Mouse (Mus musculus) neural tube, embryonic 12.5 days (tissue): ENCODE measurements around the gene Kif26b. TPM values are rescaled to one million over a fixed set of nuclear protein-coding genes. Genes with fewer than 3 reads are reported as not detected.

Experiments
- ATAC-seq: fragments of 200-750 bp; cut with Nextera tagmentation; 2 replicates; pipeline ENCODE4 v1.8.0; 2017; ENCODE audit warnings: low read depth, mild to moderate bottlenecking, moderate TSS enrichment, moderate library complexity; ENCODE audit not compliant: low FRiP score
- H3K27ac ChIP-seq: fragments of 300-500 bp; sonication (generic); 2 replicates; pipeline ENCODE4 v1.5.1; 2016
- H3K27me3 ChIP-seq: fragments of 300-500 bp; sonication (generic); replicated peaks from 2 replicates; pipeline ENCODE4 v1.6.1; 2016; ENCODE audit warnings: mild to moderate bottlenecking
- H3K36me3 ChIP-seq: fragments of 300-500 bp; sonication (generic); 2 replicates; pipeline ENCODE4 v1.6.1; 2016; ENCODE audit warnings: mild to moderate bottlenecking
- H3K4me1 ChIP-seq: fragments of 300-500 bp; sonication (generic); 2 replicates; pipeline ENCODE4 v1.6.1; 2016
- H3K4me2 ChIP-seq: fragments of 300-500 bp; sonication (generic); replicated peaks from 2 replicates; pipeline ENCODE4 v1.6.1; 2016; ENCODE audit warnings: mild to moderate bottlenecking
- H3K4me3 ChIP-seq: fragments of 300-500 bp; sonication (generic); 2 replicates; pipeline ENCODE4 v1.5.1; 2016
- H3K9ac ChIP-seq: fragments of 300-500 bp; sonication (generic); 2 replicates; pipeline ENCODE4 v1.6.1; 2016; ENCODE audit warnings: mild to moderate bottlenecking
- H3K9me3 ChIP-seq: fragments of 300-500 bp; sonication (generic); 2 replicates; pipeline ENCODE4 v1.6.1; 2016; ENCODE audit warnings: mild to moderate bottlenecking
- WGBS: fragments of 180-500 bp; shearing (Covaris S2); methylation state at CpG from one replicate; pipeline ENCODE4 v1.1.7; 2016; 5-methylcytosine and 5-hydroxymethylcytosine counted together
- polyA plus RNA-seq: library from polyadenylated mRNA; unstranded; fragments of >200 nt; fragmentation: Nextera tagmentation; extraction: Ambion mirVana; gene quantifications from 2 replicates; pipeline ENCODE4 v1.2.1, GENCODE M21; 2016

Gene Kif26b
- polyA plus RNA-seq, 1 experiment from 2014 or later = 12.6 TPM

GRCm38 (mm10) chr1:178936457-178936856 lies 407.5 kb downstream of the Kif26b start:
- Histone ChIP-seq H3K9me3 (no peaks in the 10 kb centered on the region), H3K4me2 (no peak overlapping the region), H3K4me3 (no peak overlapping the region), H3K27me3 (no peaks in the 10 kb centered on the region), H3K36me3 (peaks cover 15% of the 10 kb centered on the region; the same call in 1 of the 2 replicates), H3K9ac (no peak overlapping the region), H3K4me1 (peaks cover 6% of the 10 kb centered on the region; the same call in 1 of the 2 replicates), H3K27ac (no peak overlapping the region)
- no peak for ATAC-seq
- WGBS = 71% methylated on average over 4 of the region's 4 CpGs

- 89% methylated on average over 2 of the region's 2 CpGs for WGBS
- H3K9me3 ChIP-seq = no peaks in the 10 kb centered on the region
- no peak overlapping the region for H3K4me2 ChIP-seq
Observed at GRCm38 (mm10) chr1:178936976-178937375, 408.1 kb downstream of the Kif26b start.

GRCm38 (mm10) chr1:178940353-178940752 lies 411.4 kb downstream of the Kif26b start:
- no peaks in the 10 kb centered on the region for H3K36me3 ChIP-seq
- H3K27me3 ChIP-seq = no peaks in the 10 kb centered on the region
- H3K4me2 ChIP-seq = no peak overlapping the region
- H3K4me3 ChIP-seq = no peak overlapping the region
- no peak for ATAC-seq
- no peak overlapping the region for H3K9ac ChIP-seq
- H3K27ac ChIP-seq = no peak overlapping the region
- peaks cover 17% of the 10 kb centered on the region; the same call in 1 of the 2 replicates for H3K4me1 ChIP-seq
- H3K9me3 ChIP-seq = no peaks in the 10 kb centered on the region
- WGBS = 79% methylated on average over 4 of the region's 4 CpGs

More at GRCm38 (mm10) chr1:178936976-178937375, 408.1 kb downstream of the Kif26b start:
- Histone ChIP-seq H3K36me3 (peaks cover 9% of the 10 kb centered on the region; the same call in 1 of the 2 replicates), H3K4me3 (no peak overlapping the region), H3K9ac (no peak overlapping the region), H3K4me1 (peaks cover 9% of the 10 kb centered on the region; the same call in 1 of the 2 replicates), H3K27me3 (no peaks in the 10 kb centered on the region), H3K27ac (no peak overlapping the region)
- no peak for ATAC-seq

GRCm38 (mm10) chr1:178942251-178942963 lies 413.5 kb downstream of the Kif26b start:
- no peak overlapping the region for H3K27ac ChIP-seq
- H3K9ac ChIP-seq = no peak overlapping the region
- H3K4me2 ChIP-seq = no peak overlapping the region
- H3K36me3 ChIP-seq = no peaks in the 10 kb centered on the region
- WGBS = 48% methylated on average over 7 of the region's 7 CpGs
- H3K27me3 ChIP-seq = no peaks in the 10 kb centered on the region
- H3K9me3 ChIP-seq = no peaks in the 10 kb centered on the region
- H3K4me1 ChIP-seq = peaks cover 14% of the 10 kb centered on the region; the same call in 1 of the 2 replicates
- no peak overlapping the region for H3K4me3 ChIP-seq
- no peak for ATAC-seq

- Histone ChIP-seq H3K9ac (no peak overlapping the region), H3K4me1 (peaks cover 14% of the 10 kb centered on the region), H3K4me3 (no peak overlapping the region), H3K9me3 (peaks cover 4% of the 10 kb centered on the region; the same call in 1 of the 2 replicates), H3K4me2 (peak overlapping the region; percentile 1; the same call in 1 of the 2 replicates), H3K27me3 (no peaks in the 10 kb centered on the region), H3K27ac (no peak overlapping the region), H3K36me3 (no peaks in the 10 kb centered on the region)
- ATAC-seq = peak; percentile 79
- WGBS = 25% methylated on average over 12 of the region's 12 CpGs
Observed at GRCm38 (mm10) chr1:178952910-178953309, 424.0 kb downstream of the Kif26b start.

GRCm38 (mm10) chr1:178958641-178959040 lies 429.7 kb downstream of the Kif26b start:
- peaks cover 13% of the 10 kb centered on the region; the same call in 1 of the 2 replicates for H3K4me1 ChIP-seq
- no peak overlapping the region for H3K4me3 ChIP-seq
- H3K36me3 ChIP-seq = no peaks in the 10 kb centered on the region
- WGBS = 87% methylated on average over 4 of the region's 4 CpGs
- no peak overlapping the region for H3K27ac ChIP-seq
- H3K4me2 ChIP-seq = no peak overlapping the region
- H3K27me3 ChIP-seq = no peaks in the 10 kb centered on the region; the same call in 1 of the 2 replicates
- no peaks in the 10 kb centered on the region for H3K9me3 ChIP-seq
- ATAC-seq = no peak
- no peak overlapping the region for H3K9ac ChIP-seq

- Histone ChIP-seq H3K9me3 (no peaks in the 10 kb centered on the region), H3K4me2 (no peak overlapping the region), H3K27me3 (no peaks in the 10 kb centered on the region; the same call in 1 of the 2 replicates), H3K36me3 (no peaks in the 10 kb centered on the region), H3K4me3 (no peak overlapping the region), H3K4me1 (peaks cover 13% of the 10 kb centered on the region; the same call in 1 of the 2 replicates), H3K27ac (no peak overlapping the region), H3K9ac (no peak overlapping the region)
- WGBS = 39% methylated on average over 7 of the region's 7 CpGs
- peak; percentile 70 for ATAC-seq
Observed at GRCm38 (mm10) chr1:178960015-178960559, 431.2 kb downstream of the Kif26b start.

- Histone ChIP-seq H3K9me3 (no peaks in the 10 kb centered on the region), H3K36me3 (no peaks in the 10 kb centered on the region), H3K4me3 (no peak overlapping the region), H3K27ac (no peak overlapping the region), H3K9ac (no peak overlapping the region), H3K4me2 (no peak overlapping the region), H3K4me1 (peaks cover 13% of the 10 kb centered on the region; the same call in 1 of the 2 replicates), H3K27me3 (no peaks in the 10 kb centered on the region; the same call in 1 of the 2 replicates)
- ATAC-seq = no peak
- WGBS = 72% methylated on average over 9 of the region's 9 CpGs
Observed at GRCm38 (mm10) chr1:178961661-178962060, 432.7 kb downstream of the Kif26b start.

GRCm38 (mm10) chr1:178972055-178972454 lies 443.1 kb downstream of the Kif26b start:
- no peak for ATAC-seq
- H3K27ac ChIP-seq = no peak overlapping the region
- 93% methylated on average over 10 of the region's 10 CpGs for WGBS
- H3K4me3 ChIP-seq = no peak overlapping the region
- H3K9ac ChIP-seq = no peak overlapping the region
- no peaks in the 10 kb centered on the region for H3K27me3 ChIP-seq
- no peaks in the 10 kb centered on the region for H3K4me1 ChIP-seq
- no peaks in the 10 kb centered on the region for H3K36me3 ChIP-seq
- no peaks in the 10 kb centered on the region for H3K9me3 ChIP-seq
- H3K4me2 ChIP-seq = no peak overlapping the region

GRCm38 (mm10) chr1:178978617-178979245 lies 449.8 kb downstream of the Kif26b start:
- H3K9ac ChIP-seq = no peak overlapping the region
- no peak overlapping the region for H3K4me2 ChIP-seq
- H3K27me3 ChIP-seq = no peaks in the 10 kb centered on the region
- H3K27ac ChIP-seq = no peak overlapping the region
- no peaks in the 10 kb centered on the region for H3K9me3 ChIP-seq
- no peak for ATAC-seq
- no peak overlapping the region for H3K4me3 ChIP-seq
- WGBS = 70% methylated on average over 8 of the region's 8 CpGs
- no peaks in the 10 kb centered on the region; the same call in 1 of the 2 replicates for H3K4me1 ChIP-seq
- no peaks in the 10 kb centered on the region for H3K36me3 ChIP-seq

- Histone ChIP-seq H3K4me3 (no peak overlapping the region), H3K27ac (no peak overlapping the region), H3K4me1 (no peaks in the 10 kb centered on the region; the same call in 1 of the 2 replicates), H3K27me3 (no peaks in the 10 kb centered on the region), H3K4me2 (no peak overlapping the region), H3K9ac (no peak overlapping the region), H3K36me3 (no peaks in the 10 kb centered on the region), H3K9me3 (no peaks in the 10 kb centered on the region)
- ATAC-seq = no peak
Observed at GRCm38 (mm10) chr1:178980185-178980584, 451.3 kb downstream of the Kif26b start.

- no peaks in the 10 kb centered on the region; the same call in 1 of the 2 replicates for H3K4me1 ChIP-seq
- no peaks in the 10 kb centered on the region for H3K36me3 ChIP-seq
- no peak overlapping the region for H3K4me2 ChIP-seq
- no peak overlapping the region for H3K27ac ChIP-seq
- WGBS = 72% methylated on average over 5 of the region's 5 CpGs
- H3K9ac ChIP-seq = no peak overlapping the region
- no peak overlapping the region for H3K4me3 ChIP-seq
- ATAC-seq = no peak
- no peaks in the 10 kb centered on the region for H3K27me3 ChIP-seq
- H3K9me3 ChIP-seq = no peaks in the 10 kb centered on the region
Observed at GRCm38 (mm10) chr1:178981641-178982040, 452.7 kb downstream of the Kif26b start.
